ENCODE assay signal across 8 mouse cellular contexts in the genomic region with DNA sequence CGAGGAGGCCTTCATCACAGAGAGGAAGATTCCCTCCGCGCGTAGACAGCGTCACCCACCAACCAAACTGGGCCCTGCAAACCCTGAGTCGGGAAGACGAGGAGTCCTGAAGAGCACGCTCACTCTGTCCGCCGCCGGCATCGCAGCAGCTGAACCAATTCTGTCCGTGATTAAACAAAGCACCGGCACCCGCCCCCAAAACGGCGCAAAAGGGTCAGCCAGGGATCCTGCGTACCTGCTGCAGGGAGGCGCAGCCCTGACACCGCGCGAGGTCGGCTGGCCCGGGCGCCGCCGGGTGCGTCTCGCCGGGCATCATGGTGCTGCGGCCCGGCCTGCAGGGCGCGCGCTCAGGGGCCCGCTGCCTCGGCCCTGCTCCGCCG. TPM values are rescaled to one million over a fixed set of nuclear protein-coding genes. Genes with fewer than 3 reads are reported as not detected.
DNase-seq lines count a peak whose midpoint lies in the region; ATAC-seq and TF ChIP-seq lines count a peak whose summit lies in the region.

A gene (minus strand): TSS at position 353 of the 380 bp plus-strand sequence.

- H3K27ac ChIP-seq in forebrain, embryonic 12.5 days: peak within 1 kb of the TSS; percentile 87
- peak within 1 kb of the TSS; percentile 98 for H3K27ac ChIP-seq in hindbrain, embryonic 10.5 days
- peak within 1 kb of the TSS; percentile 81 for H3K27ac ChIP-seq in liver, embryonic 11.5 days (ENCODE audit: low read depth, low read length)
- H3K27ac ChIP-seq in small intestine, adult 2 months (ENCODE audit: insufficient read depth, low read depth, low read length): peak within 1 kb of the TSS; percentile 98

- DNase-seq in layer of hippocampus, adult 8-10 months (ENCODE audit: low spot score in 2 of 2): no peak
- no peak for DNase-seq in layer of hippocampus, adult 9-11 months
- DNase-seq in adrenal gland, adult 2 months: no peak
- no peak for DNase-seq in hindbrain, embryonic 10.5 days (ENCODE audit: low spot score)
- no peak for DNase-seq in liver, embryonic 11.5 days (ENCODE audit: low spot score)
- DNase-seq in spleen, adult 18-20 months: no peak

- no peaks in the 10 kb centered on the region for H3K9me3 ChIP-seq in forebrain, embryonic 12.5 days
- 0 out of 2 replicates have a peak, but pooled peaks cover 2% of the 10 kb centered on the region for H3K9me3 ChIP-seq in hindbrain, embryonic 10.5 days
- H3K9me3 ChIP-seq in liver, embryonic 11.5 days (ENCODE audit: control insufficient read depth, low read length): no peaks in the 10 kb centered on the region

- H3K27me3 ChIP-seq in forebrain, embryonic 12.5 days: peaks cover 13% of the 10 kb centered on the region; the same call in 1 of the 2 replicates
- peaks cover 4% of the 10 kb centered on the region; the same call in 1 of the 2 replicates for H3K27me3 ChIP-seq in hindbrain, embryonic 10.5 days (ENCODE audit: insufficient read depth, poor library complexity, severe bottlenecking)
- no peaks in the 10 kb centered on the region for H3K27me3 ChIP-seq in liver, embryonic 11.5 days (replicated peaks; ENCODE audit: control insufficient read depth, insufficient read depth, low read length)
- H3K27me3 ChIP-seq in small intestine, adult 2 months (ENCODE audit: control insufficient read depth, insufficient read depth, low read length): no peaks in the 10 kb centered on the region

- peak within 1 kb of the TSS; percentile 96 for H3K4me3 ChIP-seq in forebrain, embryonic 12.5 days (replicated peaks)
- peak within 1 kb of the TSS; percentile 91 for H3K4me3 ChIP-seq in hindbrain, embryonic 10.5 days
- peak within 1 kb of the TSS; percentile 80 for H3K4me3 ChIP-seq in liver, embryonic 11.5 days (ENCODE audit: low read depth, low read length)
- H3K4me3 ChIP-seq in small intestine, adult 2 months (ENCODE audit: low read depth, low read length): peak within 1 kb of the TSS; percentile 91

- WGBS in forebrain, embryonic 12.5 days: under 1% methylated on average over 39 of the region's 39 CpGs
- under 1% methylated on average over 39 of the region's 39 CpGs for WGBS in hindbrain, embryonic 10.5 days
- WGBS in liver, embryonic 11.5 days: under 1% methylated on average over 34 of the region's 39 CpGs
- under 1% methylated on average over 39 of the region's 39 CpGs for WGBS in small intestine, adult 2 months

- peaks cover 24% of the 10 kb centered on the region for H3K4me1 ChIP-seq in forebrain, embryonic 12.5 days
- peaks cover 24% of the 10 kb centered on the region for H3K4me1 ChIP-seq in hindbrain, embryonic 10.5 days (replicated peaks)
- H3K4me1 ChIP-seq in liver, embryonic 11.5 days (replicated peaks; ENCODE audit: control insufficient read depth, insufficient read depth, low read length): peaks cover 19% of the 10 kb centered on the region
- peaks cover 6% of the 10 kb centered on the region; the same call in 1 of the 2 replicates for H3K4me1 ChIP-seq in small intestine, adult 2 months (ENCODE audit: control insufficient read depth, insufficient read depth, insufficient read length, low read length)

- H3K36me3 ChIP-seq in forebrain, embryonic 12.5 days (replicated peaks): no peaks in the 10 kb centered on the region
- H3K36me3 ChIP-seq in hindbrain, embryonic 10.5 days: no peaks in the 10 kb centered on the region
- no peaks in the 10 kb centered on the region for H3K36me3 ChIP-seq in liver, embryonic 11.5 days (ENCODE audit: control insufficient read depth, insufficient read depth, low read length)
- H3K36me3 ChIP-seq in small intestine, adult 2 months (ENCODE audit: control insufficient read depth, insufficient read depth, low read length): no peaks in the 10 kb centered on the region

- ATAC-seq in forebrain, embryonic 12.5 days (ENCODE audit: low FRiP score): peak; percentile 52
- peak; percentile 65 for ATAC-seq in liver, embryonic 11.5 days (replicated peaks; ENCODE audit: low FRiP score)

- peak within 1 kb of the TSS; percentile 94 for H3K9ac ChIP-seq in forebrain, embryonic 12.5 days
- H3K9ac ChIP-seq in liver, embryonic 11.5 days (ENCODE audit: low read depth, low read length): peak within 1 kb of the TSS; percentile 79

- TF ChIP-seq POLR2A in small intestine, adult 2 months (IDR thresholded peaks at IDR 0.05; ENCODE audit: low read depth, low read length): no peak

- H3K4me2 ChIP-seq in forebrain, embryonic 12.5 days: peak within 1 kb of the TSS; percentile 71
- peak within 1 kb of the TSS; percentile 90 for H3K4me2 ChIP-seq in liver, embryonic 11.5 days

- no peak for TF ChIP-seq CTCF in small intestine, adult 2 months (IDR thresholded peaks at IDR 0.05; ENCODE audit: extremely low read depth, insufficient read length, insufficient replicate concordance, low read depth, low read length)

RNA-seq across cellular contexts. Expression of the gene that starts here (rescaled TPM):
- 10 to 100 TPM; 59.3 to 70.0 (median 65.4) TPM for total RNA-seq in layer of hippocampus, adult 8-10 months (2022)
- 10 to 100 TPM; 22.4 to 23.7 TPM for total RNA-seq in adrenal gland, adult 2 months (2021)
- 9.7 and 10.0 TPM in 2 replicates for polyA plus RNA-seq in adrenal gland, adult 2 months (2012; rRNA removed)
- polyA plus RNA-seq in forebrain, embryonic 12.5 days (2016; fragmentation: Nextera tagmentation; extraction: Ambion mirVana): 32.9 and 33.0 TPM in 2 replicates
- 19.0 and 21.9 TPM in 2 replicates for polyA plus RNA-seq in hindbrain, embryonic 10.5 days (2016; fragmentation: Nextera tagmentation; extraction: Ambion mirVana)
- polyA plus RNA-seq in liver, embryonic 11.5 days (2014; fragmentation: Nextera tagmentation; extraction: Ambion mirVana): 19.5 and 22.0 TPM in 2 replicates
- 5.2 and 7.7 TPM in 2 replicates for polyA plus RNA-seq in small intestine, adult 2 months (2012; rRNA removed)
